Mouse (Mus musculus): ENCODE measurements around the gene Ccr7. TPM values are rescaled to one million over a fixed set of nuclear protein-coding genes. Genes with fewer than 3 reads are reported as not detected.

The Ccr7 gene
- total and polyA plus RNA-seq, 3 experiments: 0.04 to 0.06 TPM; not detected in 1

GRCm38 (mm10) chr11:99152323-99153144, 2.3 kb downstream of the Ccr7 start:
- H3K9ac ChIP-seq (ENCODE audit: control insufficient read depth, low read depth, low read length, poor library complexity, severe bottlenecking): no peak overlapping the region
- no peaks in the 10 kb centered on the region; a peak in 1 of 4 replicates for H3K4me1 ChIP-seq (ENCODE audit: control insufficient read depth in 1 of 2, insufficient read depth in 2 of 2, low read length in 2 of 2)
- H3K27ac ChIP-seq (ENCODE audit: control insufficient read depth, low read depth, low read length): no peak overlapping the region
- no peaks in the 10 kb centered on the region for H3K36me3 ChIP-seq (ENCODE audit: control insufficient read depth in 1 of 2, insufficient read depth in 2 of 2, low read length in 2 of 2)
- H3K27me3 ChIP-seq (ENCODE audit: control insufficient read depth in 1 of 2, insufficient read depth in 2 of 2, low read length in 2 of 2): peaks cover 11 to 12% of the 10 kb centered on the region in 2 experiments; a peak in 3 of 4 replicates
- no peaks in the 10 kb centered on the region for H3K79me2 ChIP-seq (ENCODE audit: control insufficient read depth, insufficient read depth, low read length, poor library complexity)
- no peak for TF ChIP-seq MXI1 (IDR thresholded peaks at IDR 0.05; ENCODE audit: low read depth, low read length)
- TF ChIP-seq TAL1 (IDR thresholded peaks at IDR 0.05; ENCODE audit: low read length): no peak
- TF ChIP-seq ELF1 (IDR thresholded peaks at IDR 0.05; ENCODE audit: low read depth, low read length): no peak
- no peak for TF ChIP-seq ETS1 (IDR thresholded peaks at IDR 0.05; ENCODE audit: low read depth, low read length)
- TF ChIP-seq ZNF384 (IDR thresholded peaks at IDR 0.05; ENCODE audit: low read depth, low read length): no peak
- no peak for TF ChIP-seq RAD21 (IDR thresholded peaks at IDR 0.05; ENCODE audit: low read depth, low read length)
- TF ChIP-seq MAFK (IDR thresholded peaks at IDR 0.05; ENCODE audit: borderline replicate concordance, low read depth, low read length): no peak
- no peak for TF ChIP-seq MAX (IDR thresholded peaks at IDR 0.05; ENCODE audit: low read length)
- TF ChIP-seq USF2 (IDR thresholded peaks at IDR 0.05; ENCODE audit: borderline replicate concordance in 1 of 2, insufficient read depth in 1 of 2, low read depth in 1 of 2, low read length in 2 of 2): no peak
- no peak for TF ChIP-seq UBTF (IDR thresholded peaks at IDR 0.05; ENCODE audit: borderline replicate concordance, insufficient read depth, low read depth, low read length)
- no peak for TF ChIP-seq USF1 (IDR thresholded peaks at IDR 0.05; ENCODE audit: low read depth, low read length)
- no peak for TF ChIP-seq E2F4 (IDR thresholded peaks at IDR 0.05; ENCODE audit: borderline replicate concordance, low read depth, low read length)
- TF ChIP-seq POLR2AphosphoS5 (IDR thresholded peaks at IDR 0.05; ENCODE audit: borderline replicate concordance, low read depth, low read length): no peak
- H3K4me3 ChIP-seq (ENCODE audit: control insufficient read depth in 1 of 2, insufficient read depth in 1 of 2, low read depth in 2 of 2, low read length in 2 of 2): no peak overlapping the region
- no peak for DNase-seq (ENCODE audit: low read depth, low spot score)
- no peaks in the 10 kb centered on the region for H3K9me3 ChIP-seq (replicated peaks; ENCODE audit: insufficient read depth, low read length)

- H3K4me1 ChIP-seq (ENCODE audit: control insufficient read depth in 1 of 2, insufficient read depth in 2 of 2, low read length in 2 of 2): no peaks in the 10 kb centered on the region; a peak in 1 of 4 replicates
- H3K9ac ChIP-seq (ENCODE audit: control insufficient read depth, low read depth, low read length, poor library complexity, severe bottlenecking): no peak overlapping the region
- H3K4me3 ChIP-seq (ENCODE audit: control insufficient read depth in 1 of 2, insufficient read depth in 1 of 2, low read depth in 2 of 2, low read length in 2 of 2): no peak overlapping the region
- no peaks in the 10 kb centered on the region for H3K79me2 ChIP-seq (ENCODE audit: control insufficient read depth, insufficient read depth, low read length, poor library complexity)
- H3K27me3 ChIP-seq (ENCODE audit: control insufficient read depth in 1 of 2, insufficient read depth in 2 of 2, low read length in 2 of 2): peaks cover 10 to 12% of the 10 kb centered on the region in 2 experiments; a peak in 2 of 4 replicates
- TF ChIP-seq UBTF (IDR thresholded peaks at IDR 0.05; ENCODE audit: borderline replicate concordance, insufficient read depth, low read depth, low read length): no peak
- peak; percentile 41; the same call in 1 of the 2 replicates for TF ChIP-seq USF1 (IDR thresholded peaks at IDR 0.05; ENCODE audit: low read depth, low read length)
- DNase-seq (ENCODE audit: low read depth, low spot score): no peak
- no peak overlapping the region for H3K27ac ChIP-seq (ENCODE audit: control insufficient read depth, low read depth, low read length)
- H3K9me3 ChIP-seq (replicated peaks; ENCODE audit: insufficient read depth, low read length): no peaks in the 10 kb centered on the region
- H3K36me3 ChIP-seq (ENCODE audit: control insufficient read depth in 1 of 2, insufficient read depth in 2 of 2, low read length in 2 of 2): no peaks in the 10 kb centered on the region
These were observed 3.4 kb downstream of the Ccr7 start for GRCm38 (mm10) chr11:99151333-99151930.

All from MEL (cell line).